Mouse (Mus musculus): ENCODE data around the gene Prss58. TPM values are rescaled to one million over a fixed set of nuclear protein-coding genes. Genes with fewer than 3 reads are reported as not detected.

The Prss58 gene
- polyA plus RNA-seq, 1 experiment from 2014 or later: not detected

Other genes starting within 250 kb of the Prss58 start
- not detected in 2 replicates for gene Moxd2, start 12.9 kb downstream of the Prss58 start, polyA plus RNA-seq (2014; fragmentation: Nextera tagmentation; extraction: Ambion mirVana)
- gene 1700074P13Rik, start 40.2 kb upstream of the Prss58 start, polyA plus RNA-seq (2014; fragmentation: Nextera tagmentation; extraction: Ambion mirVana): not detected in 2 replicates
- not detected in 2 replicates for gene Gm4744, start 51.5 kb upstream of the Prss58 start, polyA plus RNA-seq (2014; fragmentation: Nextera tagmentation; extraction: Ambion mirVana)
- gene 1810009J06Rik, start 64.4 kb upstream of the Prss58 start, polyA plus RNA-seq (2014; fragmentation: Nextera tagmentation; extraction: Ambion mirVana): not detected in 2 replicates
- not detected in 2 replicates for gene Gm2663, start 99.1 kb upstream of the Prss58 start, polyA plus RNA-seq (2014; fragmentation: Nextera tagmentation; extraction: Ambion mirVana)
- not detected in 2 replicates for gene 2210010C04Rik, start 135.1 kb upstream of the Prss58 start, polyA plus RNA-seq (2014; fragmentation: Nextera tagmentation; extraction: Ambion mirVana)

All from limb, embryonic 11.5 days (tissue).